Mouse (Mus musculus): ENCODE results near the gene Ckmt2. TPM values are rescaled to one million over a fixed set of nuclear protein-coding genes. Genes with fewer than 3 reads are reported as not detected.

The Ckmt2 gene
- polyA plus RNA-seq, 1 experiment from 2014 or later = 0.33 TPM

DNA sequence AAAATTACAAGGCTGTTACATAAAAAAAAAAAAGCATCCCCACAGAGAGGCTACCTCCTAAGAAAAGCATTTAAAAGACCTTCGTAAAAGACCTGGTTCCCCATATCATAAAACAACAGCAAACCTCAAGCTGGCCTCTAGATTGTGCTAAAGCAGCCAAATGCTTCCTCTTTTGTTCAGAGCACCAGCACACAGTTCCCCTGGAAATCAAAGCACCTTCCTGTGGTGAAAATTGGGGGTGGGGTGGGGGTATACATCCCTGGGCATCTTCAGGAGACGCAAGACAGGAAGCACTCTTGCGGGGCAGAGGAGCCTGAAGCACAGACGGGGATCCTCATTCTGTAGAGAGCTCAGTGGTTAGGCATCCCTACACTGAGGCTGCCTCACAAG, 38.5 kb upstream of the Ckmt2 start:
- TF ChIP-seq CTCF (IDR thresholded peaks at IDR 0.05; ENCODE audit: low read depth) (no peak), EP300 (IDR thresholded peaks at IDR 0.05; ENCODE audit: low read depth) (no peak)
- Histone ChIP-seq H3K27ac (ENCODE audit: low read depth) (no peak overlapping the region), H3K9ac (replicated peaks) (no peak overlapping the region), H3K36me3 (replicated peaks; ENCODE audit: insufficient read depth, low read length) (no peaks in the 10 kb centered on the region), H3K9me3 (ENCODE audit: low read length) (no peaks in the 10 kb centered on the region), H3K4me1 (ENCODE audit: insufficient read depth) (no peaks in the 10 kb centered on the region), H3K4me2 (ENCODE audit: low read depth, low read length) (no peak overlapping the region), H3K4me3 (ENCODE audit: low read depth, low read length) (no peak overlapping the region), H3K27me3 (ENCODE audit: insufficient read depth, low read length) (no peaks in the 10 kb centered on the region)
- WGBS (ENCODE audit: insufficient replicate concordance) = 24% methylated on average over 4 of the region's 4 CpGs
- DNase-seq = no peak
- ATAC-seq = no peak

DNA sequence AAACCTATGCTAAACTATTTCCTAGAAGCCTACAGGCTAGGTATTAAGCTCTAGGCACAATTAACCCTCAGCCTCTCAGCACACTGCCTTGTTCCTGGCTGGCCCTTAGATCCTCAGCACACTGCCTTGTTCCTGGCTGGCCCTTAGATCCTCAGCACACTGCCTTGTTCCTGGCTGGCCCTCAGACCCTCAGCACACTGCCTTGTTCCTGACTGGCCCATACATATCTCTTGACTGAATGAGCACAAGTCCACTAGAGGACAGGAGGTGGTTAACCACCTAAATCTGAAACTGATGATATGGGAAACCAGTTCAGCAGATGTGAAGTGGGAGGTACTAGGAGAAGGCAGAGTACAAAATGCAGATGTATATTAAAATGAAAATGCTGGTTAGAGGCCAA, 35.0 kb upstream of the Ckmt2 start:
- H3K4me1 ChIP-seq (ENCODE audit: insufficient read depth) = no peaks in the 10 kb centered on the region
- H3K27ac ChIP-seq (ENCODE audit: low read depth) = no peak overlapping the region
- no peak overlapping the region for H3K4me2 ChIP-seq (ENCODE audit: low read depth, low read length)
- no peak for DNase-seq
- H3K9ac ChIP-seq (replicated peaks) = no peak overlapping the region
- ATAC-seq = no peak
- H3K27me3 ChIP-seq (ENCODE audit: insufficient read depth, low read length) = no peaks in the 10 kb centered on the region
- TF ChIP-seq CTCF (IDR thresholded peaks at IDR 0.05; ENCODE audit: low read depth) = no peak
- TF ChIP-seq EP300 (IDR thresholded peaks at IDR 0.05; ENCODE audit: low read depth) = no peak
- no peaks in the 10 kb centered on the region for H3K36me3 ChIP-seq (replicated peaks; ENCODE audit: insufficient read depth, low read length)
- no peaks in the 10 kb centered on the region for H3K9me3 ChIP-seq (ENCODE audit: low read length)
- H3K4me3 ChIP-seq (ENCODE audit: low read depth, low read length) = no peak overlapping the region

DNA sequence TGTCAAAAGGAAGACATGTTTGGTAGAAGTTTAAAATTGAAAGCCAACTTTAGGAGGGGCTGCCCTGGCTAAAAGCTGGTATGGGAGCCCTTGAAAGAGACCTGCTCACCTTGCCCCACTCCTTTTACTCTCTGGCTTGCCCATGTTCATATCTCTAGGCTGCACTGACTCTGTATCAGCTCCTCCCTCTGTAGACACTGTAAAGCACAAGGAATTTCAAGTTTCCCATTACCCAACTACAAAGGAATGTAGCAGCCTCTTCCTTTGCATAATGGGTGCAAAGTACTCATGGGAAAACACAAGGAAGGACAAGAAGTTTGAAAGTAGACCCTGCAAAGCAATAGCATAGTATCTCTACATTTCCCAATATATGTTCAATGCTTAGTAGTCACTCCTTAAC, 34.5 kb upstream of the Ckmt2 start:
- DNase-seq (no peak), ATAC-seq (no peak)
- Histone ChIP-seq H3K27ac (ENCODE audit: low read depth) (no peak overlapping the region), H3K9me3 (ENCODE audit: low read length) (no peaks in the 10 kb centered on the region), H3K36me3 (replicated peaks; ENCODE audit: insufficient read depth, low read length) (no peaks in the 10 kb centered on the region), H3K27me3 (ENCODE audit: insufficient read depth, low read length) (no peaks in the 10 kb centered on the region), H3K4me2 (ENCODE audit: low read depth, low read length) (no peak overlapping the region), H3K4me3 (ENCODE audit: low read depth, low read length) (no peak overlapping the region), H3K4me1 (ENCODE audit: insufficient read depth) (no peaks in the 10 kb centered on the region), H3K9ac (replicated peaks) (no peak overlapping the region)
- TF ChIP-seq EP300 (IDR thresholded peaks at IDR 0.05; ENCODE audit: low read depth) (no peak), CTCF (IDR thresholded peaks at IDR 0.05; ENCODE audit: low read depth) (no peak)

DNA sequence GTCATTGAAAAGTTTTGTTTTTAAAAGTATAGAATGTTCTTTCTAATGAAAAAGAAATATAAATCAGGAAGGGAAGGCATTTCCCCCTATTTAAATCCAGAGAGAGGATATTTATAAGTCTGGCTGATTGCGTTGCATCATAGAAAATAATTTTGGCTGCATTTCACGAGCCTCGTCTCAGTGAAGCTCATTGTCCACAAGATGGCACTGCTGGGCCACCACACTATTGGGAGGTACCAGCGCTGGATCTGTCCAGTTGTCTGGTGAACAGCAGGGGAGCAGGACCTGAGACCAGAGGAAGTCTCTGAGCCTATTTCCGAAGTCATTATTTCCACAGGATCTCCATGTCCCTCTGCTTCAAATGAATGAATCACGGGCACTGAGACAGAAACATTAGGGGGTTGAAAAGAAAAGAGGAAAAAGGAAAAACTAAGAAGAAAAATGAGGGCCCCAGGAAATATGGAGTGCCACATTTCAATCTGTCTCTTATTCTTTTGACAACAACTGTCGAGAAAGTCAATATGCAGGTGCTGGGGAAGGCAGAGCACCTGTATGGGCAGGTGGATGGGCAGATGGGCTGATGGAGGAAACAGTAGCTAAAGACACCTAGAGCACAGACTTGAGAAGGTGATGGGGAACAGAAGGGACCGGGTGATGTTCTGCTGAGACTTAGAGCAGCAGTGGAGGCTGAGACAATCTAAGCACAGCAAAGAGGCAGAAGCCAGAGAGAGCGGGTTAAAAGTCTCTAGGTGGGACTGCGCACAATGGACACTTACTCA, 31.7 kb upstream of the Ckmt2 start:
- ATAC-seq = peak; percentile 56

DNA sequence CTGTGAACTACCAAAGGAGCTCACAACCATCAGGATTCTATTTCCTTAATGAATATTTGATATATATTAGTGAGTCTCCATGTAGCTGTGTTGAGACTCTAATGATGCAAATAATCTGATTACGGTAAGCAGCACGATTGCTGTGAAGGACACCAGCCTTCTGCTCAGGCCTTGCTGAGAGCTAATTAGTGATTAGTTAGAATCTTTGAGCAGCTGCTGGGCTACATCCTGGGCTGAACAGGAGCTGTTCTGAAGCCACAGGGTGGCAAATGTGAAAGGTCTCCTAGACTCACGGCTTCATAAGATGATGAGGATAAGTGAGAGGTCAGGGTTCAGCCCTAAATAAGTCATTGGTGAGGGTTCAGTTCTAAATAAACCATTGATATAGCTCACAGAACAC, 29.7 kb upstream of the Ckmt2 start:
- TF ChIP-seq EP300 (IDR thresholded peaks at IDR 0.05; ENCODE audit: low read depth) (no peak), CTCF (IDR thresholded peaks at IDR 0.05; ENCODE audit: low read depth) (no peak)
- ATAC-seq = no peak

More for the DNA sequence above, 31.7 kb upstream of the Ckmt2 start:
- no peak overlapping the region for H3K9ac ChIP-seq (replicated peaks)
- no peak overlapping the region for H3K4me3 ChIP-seq (ENCODE audit: low read depth, low read length)
- H3K4me2 ChIP-seq (ENCODE audit: low read depth, low read length) = no peak overlapping the region
- DNase-seq = peak; percentile 73
- no peaks in the 10 kb centered on the region for H3K27me3 ChIP-seq (ENCODE audit: insufficient read depth, low read length)
- no peak overlapping the region for H3K27ac ChIP-seq (ENCODE audit: low read depth)
- H3K4me1 ChIP-seq (ENCODE audit: insufficient read depth) = no peaks in the 10 kb centered on the region
- H3K9me3 ChIP-seq (ENCODE audit: low read length) = no peaks in the 10 kb centered on the region
- H3K36me3 ChIP-seq (replicated peaks; ENCODE audit: insufficient read depth, low read length) = no peaks in the 10 kb centered on the region
- TF ChIP-seq CTCF (IDR thresholded peaks at IDR 0.05; ENCODE audit: low read depth) (peak; percentile 88), EP300 (IDR thresholded peaks at IDR 0.05; ENCODE audit: low read depth) (no peak)
- 39% methylated on average over 10 of the region's 10 CpGs for WGBS (ENCODE audit: insufficient replicate concordance)

DNA sequence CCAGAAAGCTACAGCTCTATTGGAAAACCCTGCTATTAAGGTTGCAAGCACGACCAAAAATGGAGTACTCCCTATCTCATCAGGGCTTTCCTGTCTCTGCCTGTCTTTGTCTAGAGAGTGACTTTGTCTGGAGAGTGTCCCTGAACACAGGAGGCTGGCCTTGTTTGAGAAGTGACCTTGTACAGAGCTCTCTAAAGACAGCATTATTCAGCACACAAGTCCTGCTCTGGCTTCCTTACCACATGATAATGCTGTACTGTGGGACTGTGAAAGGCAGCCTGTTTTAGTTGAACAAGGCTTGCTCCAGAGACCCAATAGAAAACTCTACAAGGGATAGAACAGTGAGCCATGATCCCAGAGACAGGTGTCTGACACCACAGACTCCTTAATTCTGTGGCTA, 19.8 kb upstream of the Ckmt2 start:
- no peak overlapping the region for H3K27ac ChIP-seq (ENCODE audit: low read depth)
- 41% methylated on average over 1 of the region's 1 CpGs for WGBS (ENCODE audit: insufficient replicate concordance)
- ATAC-seq (no peak), DNase-seq (no peak)
- no peaks in the 10 kb centered on the region for H3K27me3 ChIP-seq (ENCODE audit: insufficient read depth, low read length)
- H3K9ac ChIP-seq (replicated peaks) = no peak overlapping the region
- H3K4me3 ChIP-seq (ENCODE audit: low read depth, low read length) = no peak overlapping the region
- H3K36me3 ChIP-seq (replicated peaks; ENCODE audit: insufficient read depth, low read length) = no peaks in the 10 kb centered on the region
- H3K4me2 ChIP-seq (ENCODE audit: low read depth, low read length) = no peak overlapping the region
- no peaks in the 10 kb centered on the region for H3K9me3 ChIP-seq (ENCODE audit: low read length)
- no peaks in the 10 kb centered on the region for H3K4me1 ChIP-seq (ENCODE audit: insufficient read depth)
- TF ChIP-seq EP300 (IDR thresholded peaks at IDR 0.05; ENCODE audit: low read depth) (no peak), CTCF (IDR thresholded peaks at IDR 0.05; ENCODE audit: low read depth) (no peak)

More for the DNA sequence above, 29.7 kb upstream of the Ckmt2 start:
- no peaks in the 10 kb centered on the region for H3K36me3 ChIP-seq (replicated peaks; ENCODE audit: insufficient read depth, low read length)
- H3K9me3 ChIP-seq (ENCODE audit: low read length) = no peaks in the 10 kb centered on the region
- no peak overlapping the region for H3K4me3 ChIP-seq (ENCODE audit: low read depth, low read length)
- no peak for DNase-seq
- no peak overlapping the region for H3K9ac ChIP-seq (replicated peaks)
- H3K27me3 ChIP-seq (ENCODE audit: insufficient read depth, low read length) = no peaks in the 10 kb centered on the region
- 72% methylated on average over 3 of the region's 3 CpGs for WGBS (ENCODE audit: insufficient replicate concordance)
- no peak overlapping the region for H3K4me2 ChIP-seq (ENCODE audit: low read depth, low read length)
- H3K4me1 ChIP-seq (ENCODE audit: insufficient read depth) = no peaks in the 10 kb centered on the region
- H3K27ac ChIP-seq (ENCODE audit: low read depth) = no peak overlapping the region
